Mouse (Mus musculus) embryo, embryonic 10 days (tissue): ENCODE measurements around the gene Spns3.
A peak's percentile ranks its signal among the peaks of the same experiment; 100 is the strongest.

Experiments used
- DNase-seq: peaks from one replicate; pipeline ENCODE4 v3.0.0-alpha.2; 2015; ENCODE audit warnings: low spot score

The Spns3 gene

GRCm38 (mm10) chr11:72481952-72482351 is 68.4 kb downstream of the Spns3 start:
- peak; percentile 43 for DNase-seq

- no peak for DNase-seq
Measured at GRCm38 (mm10) chr11:72481313-72481712, 69.0 kb downstream of the Spns3 start.

- no peak for DNase-seq
Measured at GRCm38 (mm10) chr11:72479499-72479898, 70.8 kb downstream of the Spns3 start.

GRCm38 (mm10) chr11:72478228-72478627 is 72.1 kb downstream of the Spns3 start:
- no peak for DNase-seq

GRCm38 (mm10) chr11:72477653-72478052 is 72.7 kb downstream of the Spns3 start:
- no peak for DNase-seq

- no peak for DNase-seq
Measured at GRCm38 (mm10) chr11:72477182-72477581, 73.1 kb downstream of the Spns3 start.

GRCm38 (mm10) chr11:72476074-72476625 is 74.2 kb downstream of the Spns3 start:
- no peak for DNase-seq

GRCm38 (mm10) chr11:72475408-72475807 is 74.9 kb downstream of the Spns3 start:
- DNase-seq = no peak

GRCm38 (mm10) chr11:72474926-72475325 is 75.4 kb downstream of the Spns3 start:
- DNase-seq = no peak

GRCm38 (mm10) chr11:72473540-72473939 is 76.8 kb downstream of the Spns3 start:
- DNase-seq = no peak

- DNase-seq = no peak
Measured at GRCm38 (mm10) chr11:72471381-72471780, 78.9 kb downstream of the Spns3 start.

- no peak for DNase-seq
Measured at GRCm38 (mm10) chr11:72470004-72470403, 80.3 kb downstream of the Spns3 start.

- DNase-seq = peak; percentile 45
Measured at GRCm38 (mm10) chr11:72469217-72469616, 81.1 kb downstream of the Spns3 start.

- DNase-seq = no peak
Measured at GRCm38 (mm10) chr11:72468525-72468924, 81.8 kb downstream of the Spns3 start.

GRCm38 (mm10) chr11:72466694-72467507 is 83.4 kb downstream of the Spns3 start:
- DNase-seq = peak; percentile 49

GRCm38 (mm10) chr11:72465978-72466693 is 84.2 kb downstream of the Spns3 start:
- peak; percentile 31 for DNase-seq

- DNase-seq = no peak
Measured at GRCm38 (mm10) chr11:72464821-72465220, 85.5 kb downstream of the Spns3 start.

GRCm38 (mm10) chr11:72461500-72461981 is 88.8 kb downstream of the Spns3 start:
- no peak for DNase-seq

GRCm38 (mm10) chr11:72458502-72458901 is 91.8 kb downstream of the Spns3 start:
- no peak for DNase-seq

GRCm38 (mm10) chr11:72457995-72458496 is 92.3 kb downstream of the Spns3 start:
- no peak for DNase-seq

GRCm38 (mm10) chr11:72455694-72456093 is 94.6 kb downstream of the Spns3 start:
- no peak for DNase-seq

GRCm38 (mm10) chr11:72453105-72453953 is 97.0 kb downstream of the Spns3 start:
- no peak for DNase-seq
